Mouse (Mus musculus) ES-E14 (cell line): ENCODE results near the gene Slc22a27.
"Not testable (repeated sequence)": the region's sequence is repeated elsewhere in the genome, so short reads cannot be mapped to it uniquely, and the experiment has no call there.

Experiments
- HCFC1 ChIP-seq: IDR thresholded peaks from 2 replicates; pipeline ENCODE4 v1.6.1; 2012; ENCODE audit warnings: low read length, inconsistent platforms, borderline replicate concordance; ENCODE audit not compliant: insufficient read depth
- ZC3H11A ChIP-seq: IDR thresholded peaks from 2 replicates; pipeline ENCODE4 v1.6.1; 2012; ENCODE audit warnings: low read depth, mild to moderate bottlenecking, inconsistent platforms, low read length, borderline replicate concordance
- ZNF384 ChIP-seq: IDR thresholded peaks from 2 replicates; pipeline ENCODE4 v1.6.1; 2012; ENCODE audit warnings: low read depth, low read length, inconsistent platforms

GRCm38 (mm10) chr19:8009086-8009485, 43.3 kb upstream of the Slc22a27 start:
- TF ChIP-seq ZNF384, ZC3H11A, HCFC1: not testable (repeated sequence)
